Mouse (Mus musculus) MEL (cell line): ENCODE measurements around the gene Disp1. TPM values are rescaled to one million over a fixed set of nuclear protein-coding genes. Genes with fewer than 3 reads are reported as not detected.

Experiments
- DNase-seq: peaks from one replicate; pipeline ENCODE4 v3.0.0; 2011; ENCODE audit warnings: low read depth, low spot score
- H3K27ac ChIP-seq: 2 replicates; pipeline ENCODE4 v1.5.1; 2012; ENCODE audit warnings: low read depth, mild to moderate bottlenecking, control low read depth, low read length, moderate library complexity; ENCODE audit not compliant: control insufficient read depth
- H3K27me3 ChIP-seq, 2 experiments: fragments of 150-350 bp in 1 of 2; sonication (generic) in 1 of 2; 2 replicates each; pipeline ENCODE4 v1.6.1; 2012; ENCODE audit warnings: low read length in 2 of 2, mild to moderate bottlenecking in 2 of 2, improper control_type of control experiment in 1 of 2, moderate library complexity in 1 of 2; ENCODE audit not compliant: insufficient read depth in 2 of 2, control insufficient read depth in 1 of 2
- H3K36me3 ChIP-seq, 2 experiments: 2 replicates each; pipeline ENCODE4 v1.6.1; 2012 to 2014; ENCODE audit warnings: low read length in 2 of 2, improper control_type of control experiment in 1 of 2, inconsistent platforms in 1 of 2, mild to moderate bottlenecking in 1 of 2; ENCODE audit not compliant: insufficient read depth in 2 of 2, control insufficient read depth in 1 of 2
- H3K4me1 ChIP-seq, 2 experiments: fragments of 150-350 bp in 1 of 2; sonication (generic) in 1 of 2; 2 replicates each; pipeline ENCODE4 v1.6.1; 2012; ENCODE audit warnings: low read length in 2 of 2, improper control_type of control experiment in 1 of 2, mild to moderate bottlenecking in 1 of 2; ENCODE audit not compliant: insufficient read depth in 2 of 2, control insufficient read depth in 1 of 2
- H3K4me3 ChIP-seq, 2 experiments: fragments of 150-350 bp in 1 of 2; sonication (generic) in 1 of 2; 2 replicates each; pipeline ENCODE4 v1.5.1; 2012; ENCODE audit warnings: low read depth in 2 of 2, low read length in 2 of 2, mild to moderate bottlenecking in 2 of 2, moderate library complexity in 2 of 2, control low read depth in 1 of 2, improper control_type of control experiment in 1 of 2; ENCODE audit not compliant: control insufficient read depth in 1 of 2, insufficient read depth in 1 of 2
- H3K79me2 ChIP-seq: 2 replicates; pipeline ENCODE4 v1.6.1; 2012; ENCODE audit warnings: mild to moderate bottlenecking, low read length, moderate library complexity; ENCODE audit not compliant: control insufficient read depth, poor library complexity, insufficient read depth
- H3K9ac ChIP-seq: 2 replicates; pipeline ENCODE4 v1.6.1; 2012; ENCODE audit warnings: low read depth, mild to moderate bottlenecking, control low read depth, low read length, moderate library complexity; ENCODE audit not compliant: control insufficient read depth, poor library complexity, severe bottlenecking
- H3K9me3 ChIP-seq: fragments of 150-350 bp; sonication (generic); replicated peaks from 2 replicates; pipeline ENCODE4 v1.6.1; 2012; ENCODE audit warnings: mild to moderate bottlenecking, low read length, improper control_type of control experiment, moderate library complexity; ENCODE audit not compliant: insufficient read depth
- CHD1 ChIP-seq: IDR thresholded peaks from 2 replicates; pipeline ENCODE4 v1.6.1; 2012; ENCODE audit warnings: low read depth, mild to moderate bottlenecking, inconsistent platforms, low read length, improper control_type of control experiment
- E2F4 ChIP-seq: IDR thresholded peaks from 2 replicates; pipeline ENCODE4 v1.6.1; 2011; ENCODE audit warnings: low read depth, low read length, improper control_type of control experiment, borderline replicate concordance
- ETS1 ChIP-seq: IDR thresholded peaks from 2 replicates; pipeline ENCODE4 v1.6.1; 2012; ENCODE audit warnings: low read depth, mild to moderate bottlenecking, inconsistent platforms, low read length, improper control_type of control experiment, moderate library complexity
- GABPA ChIP-seq: IDR thresholded peaks from 2 replicates; pipeline ENCODE4 v1.6.1; 2012; ENCODE audit warnings: low read depth, mild to moderate bottlenecking, inconsistent platforms, low read length, improper control_type of control experiment, moderate library complexity
- JUND ChIP-seq: IDR thresholded peaks from 2 replicates; pipeline ENCODE4 v1.6.1; 2011; ENCODE audit warnings: low read depth, mild to moderate bottlenecking, improper control_type of control experiment, low read length
- MAZ ChIP-seq: IDR thresholded peaks from 2 replicates; pipeline ENCODE4 v1.6.1; 2012; ENCODE audit warnings: low read depth, mild to moderate bottlenecking, inconsistent platforms, low read length, improper control_type of control experiment
- MXI1 ChIP-seq: IDR thresholded peaks from 2 replicates; pipeline ENCODE4 v1.6.1; 2011; ENCODE audit warnings: mild to moderate bottlenecking, low read depth, low read length, improper control_type of control experiment
- MYC ChIP-seq: IDR thresholded peaks from 2 replicates; pipeline ENCODE4 v1.6.1; 2011; ENCODE audit warnings: low read depth, mild to moderate bottlenecking, low read length, improper control_type of control experiment, moderate library complexity
- NRF1 ChIP-seq: IDR thresholded peaks from 2 replicates; pipeline ENCODE4 v1.6.1; 2014; ENCODE audit warnings: low read depth, mild to moderate bottlenecking, inconsistent platforms, low read length, improper control_type of control experiment, moderate library complexity; ENCODE audit not compliant: poor library complexity, insufficient read depth, severe bottlenecking
- POLR2A ChIP-seq, 2 experiments: IDR thresholded peaks; 2 replicates each; pipeline ENCODE4 v1.6.1; 2011 to 2012; ENCODE audit warnings: low read length in 2 of 2, mild to moderate bottlenecking in 2 of 2, control low read depth in 1 of 2, improper control_type of control experiment in 1 of 2, low read depth in 1 of 2, moderate library complexity in 1 of 2; ENCODE audit not compliant: control insufficient read depth in 1 of 2, insufficient read depth in 1 of 2, poor library complexity in 1 of 2
- POLR2AphosphoS2 ChIP-seq: IDR thresholded peaks from 2 replicates; pipeline ENCODE4 v1.6.1; 2011; ENCODE audit warnings: low read length, improper control_type of control experiment
- RAD21 ChIP-seq: IDR thresholded peaks from 2 replicates; pipeline ENCODE4 v1.6.1; 2011; ENCODE audit warnings: mild to moderate bottlenecking, low read depth, low read length, improper control_type of control experiment
- TAL1 ChIP-seq: IDR thresholded peaks from 2 replicates; pipeline ENCODE4 v1.6.1; 2012; ENCODE audit warnings: mild to moderate bottlenecking, inconsistent platforms, low read length, moderate library complexity, mixed read lengths
- TBP ChIP-seq: IDR thresholded peaks from 2 replicates; pipeline ENCODE4 v1.8.0; 2011; ENCODE audit warnings: low read depth, low read length, improper control_type of control experiment
- USF2 ChIP-seq, 2 experiments: IDR thresholded peaks; 2 replicates each; pipeline ENCODE4 v1.6.1; 2011 to 2012; ENCODE audit warnings: improper control_type of control experiment in 2 of 2, low read length in 2 of 2, borderline replicate concordance in 1 of 2, inconsistent platforms in 1 of 2, low read depth in 1 of 2, mild to moderate bottlenecking in 1 of 2; ENCODE audit not compliant: insufficient read depth in 1 of 2
- ZC3H11A ChIP-seq: IDR thresholded peaks from 2 replicates; pipeline ENCODE4 v1.6.1; 2012; ENCODE audit warnings: low read depth, mild to moderate bottlenecking, inconsistent platforms, low read length, improper control_type of control experiment
- polyA plus RNA-seq, 2 experiments: library from polyadenylated mRNA; stranded (reverse) in 1 of 2; unstranded in 1 of 2; fragments of >175 nt in 1 of 2; fragments of >200 nt in 1 of 2; gene quantifications; 2 replicates each; pipeline versions ENCODE4 v1.2.1 to v1.2.4; 2012; ENCODE audit warnings: low replicate concordance in 2 of 2, low read depth in 1 of 2; ENCODE audit not compliant: insufficient read length in 2 of 2, insufficient read depth in 1 of 2, missing spikeins in 1 of 2
- total RNA-seq: library from RNA; depleted of rRNA; stranded (reverse); fragments of 300-350 nt; gene quantifications from 2 replicates; pipeline ENCODE4 v1.2.3, GENCODE M21; 2012

The Disp1 gene
- total and polyA plus RNA-seq, 3 experiments: 6.3 to 9.9 TPM; not detected in 1

GRCm38 (mm10) chr1:183095454-183096088 is 125.8 kb downstream of the Disp1 start (continued):
- TF ChIP-seq USF2 (IDR thresholded peaks at IDR 0.05; ENCODE audit: borderline replicate concordance in 1 of 2, insufficient read depth in 1 of 2, low read depth in 1 of 2, low read length in 2 of 2) (no peak), POLR2AphosphoS2 (no peak), TBP (no peak), MYC (no peak), TAL1 (no peak)

DNA sequence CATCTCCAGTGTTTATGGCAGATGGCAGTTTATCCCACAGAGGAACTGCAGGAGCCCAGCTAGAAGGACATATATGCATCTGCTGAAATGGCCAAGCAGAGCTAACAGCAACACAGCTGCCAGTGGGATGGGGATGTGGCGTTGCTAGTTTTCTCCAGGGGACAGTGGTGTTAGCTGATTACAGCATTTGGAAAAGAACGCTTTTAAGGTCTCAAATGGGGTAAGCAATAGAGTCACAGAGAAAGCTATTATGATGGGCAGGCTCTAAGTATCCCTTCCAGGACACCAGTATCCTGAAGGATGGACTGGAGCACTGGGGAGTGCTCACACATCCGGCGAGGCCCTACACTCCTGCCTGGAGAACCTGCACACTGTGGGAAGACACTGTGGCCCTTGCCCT is 129.0 kb downstream of the Disp1 start:
- no peaks in the 10 kb centered on the region for H3K36me3 ChIP-seq
- TF ChIP-seq GABPA (no peak), POLR2A (IDR thresholded peaks at IDR 0.05; ENCODE audit: control insufficient read depth in 1 of 2, insufficient read depth in 1 of 2, low read depth in 1 of 2, low read length in 2 of 2, poor library complexity in 1 of 2) (no peak), USF2 (IDR thresholded peaks at IDR 0.05; ENCODE audit: borderline replicate concordance in 1 of 2, insufficient read depth in 1 of 2, low read depth in 1 of 2, low read length in 2 of 2) (no peak), MXI1 (no peak)

DNA sequence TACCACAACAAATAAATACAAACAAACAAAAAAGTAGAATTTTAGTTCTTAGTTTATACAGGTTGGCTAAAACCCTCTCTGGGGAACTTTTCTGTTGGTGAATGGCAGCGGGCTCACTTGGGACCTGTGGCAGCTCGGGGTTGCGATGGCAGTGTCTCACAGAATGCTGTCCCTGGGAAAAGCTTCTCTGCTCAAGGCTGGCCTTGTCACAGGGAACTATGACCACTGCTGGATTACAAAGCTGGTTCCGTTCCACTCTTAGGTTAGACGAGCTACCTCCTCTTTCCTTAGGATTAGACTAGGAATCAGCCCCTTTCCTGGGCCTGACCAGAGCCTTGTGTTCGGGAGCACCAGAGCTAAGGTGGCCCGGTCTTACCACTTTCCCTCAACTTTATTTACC is 130.1 kb downstream of the Disp1 start:
- Histone ChIP-seq H3K27me3 (no peaks in the 10 kb centered on the region), H3K27ac (no peak overlapping the region), H3K4me3 (no peak overlapping the region), H3K36me3 (no peaks in the 10 kb centered on the region), H3K9me3 (no peaks in the 10 kb centered on the region), H3K9ac (no peak overlapping the region), H3K79me2 (no peaks in the 10 kb centered on the region), H3K4me1 (no peaks in the 10 kb centered on the region)
- TF ChIP-seq JUND (no peak), ZC3H11A (no peak), MAZ (no peak), NRF1 (no peak), ETS1 (no peak), E2F4 (no peak), RAD21 (no peak), CHD1 (no peak)
- DNase-seq: no peak

More for the DNA sequence above, 129.0 kb downstream of the Disp1 start:
- Histone ChIP-seq H3K4me1 (no peaks in the 10 kb centered on the region), H3K4me3 (no peak overlapping the region), H3K9ac (no peak overlapping the region), H3K27ac (no peak overlapping the region), H3K9me3 (no peaks in the 10 kb centered on the region), H3K79me2 (no peaks in the 10 kb centered on the region), H3K27me3 (no peaks in the 10 kb centered on the region)
- DNase-seq: no peak
